Comparison of ENCODE assay signal across 8 mouse cellular contexts in genomic region chr9:83805977-83806815, GRCm38 (mm10). TPM values are rescaled to one million over a fixed set of nuclear protein-coding genes. Genes with fewer than 3 reads are reported as not detected.
DNase-seq lines count a peak whose midpoint lies in the region; ATAC-seq and TF ChIP-seq lines count a peak whose summit lies in the region.

Gene Elovl4 (minus strand): TSS chr9:83806277.

- peak within 1 kb of the TSS; percentile 57 for H3K4me2 ChIP-seq in hindbrain, embryonic 14.5 days (replicated peaks)

- WGBS in hindbrain, embryonic 14.5 days, result 2% methylated on average over 58 of the region's 71 CpGs

- no peaks in the 10 kb centered on the region for H3K9me3 ChIP-seq in hindbrain, embryonic 14.5 days (ENCODE audit: control insufficient read depth, low read length)

- no peak within 1 kb of the TSS for H3K27ac ChIP-seq in gastrocnemius, adult 2 months
- peak within 1 kb of the TSS; percentile 93 for H3K27ac ChIP-seq in hindbrain, embryonic 14.5 days

- intact Hi-C loops in gastrocnemius, adult 2 months (cut with DNase I), result no loop called here

- TF ChIP-seq CTCF in gastrocnemius, adult 2 months (IDR thresholded peaks at IDR 0.05), result no peak

- peak; percentile 53 for DNase-seq in T-cell, adult 2 months (ENCODE audit: low spot score)
- DNase-seq in cerebellum, postnatal 36 days, result peak; percentile 86 to 91
- DNase-seq in gastrocnemius, adult 2 months, result peak; percentile 62
- peak; percentile 87 for DNase-seq in hindbrain, embryonic 14.5 days (ENCODE audit: low spot score)
- peak; percentile 88 to 89 for DNase-seq in layer of hippocampus, postnatal 36 days
- peak; percentile 33 for DNase-seq in lung, postnatal 10 days
- DNase-seq in ovary, postnatal 14 days (ENCODE audit: low spot score), result peak; percentile 32
- peak; percentile 67 for DNase-seq in thymus, postnatal 4 days

- no peaks in the 10 kb centered on the region for H3K36me3 ChIP-seq in hindbrain, embryonic 14.5 days (replicated peaks; ENCODE audit: control insufficient read depth, insufficient read depth)

- H3K4me3 ChIP-seq in gastrocnemius, adult 2 months, result peak within 1 kb of the TSS; percentile 79
- peak within 1 kb of the TSS; percentile 70 for H3K4me3 ChIP-seq in hindbrain, embryonic 14.5 days (replicated peaks; ENCODE audit: low read length)

- H3K27me3 ChIP-seq in hindbrain, embryonic 14.5 days (ENCODE audit: control insufficient read depth, insufficient read depth, low read length), result no peaks in the 10 kb centered on the region

- peak within 1 kb of the TSS; percentile 89 for H3K9ac ChIP-seq in hindbrain, embryonic 14.5 days

- peak; percentile 94 for ATAC-seq in hindbrain, embryonic 14.5 days (ENCODE audit: low FRiP score)

- H3K4me1 ChIP-seq in hindbrain, embryonic 14.5 days (replicated peaks; ENCODE audit: control insufficient read depth, insufficient read depth, low read length), result peaks cover 33% of the 10 kb centered on the region

RNA-seq across cellular contexts. Expression of gene Elovl4, which starts in this region (rescaled TPM):
- total RNA-seq in gastrocnemius, adult 2 months (2021), result under 1 TPM; 0.08 to 0.25 TPM
- 112 and 142 TPM in 2 replicates for polyA plus RNA-seq in hindbrain, embryonic 14.5 days (2014; fragmentation: Nextera tagmentation; extraction: Ambion mirVana)
- 10 to 100 TPM; 62.1 to 67.0 TPM for total RNA-seq in layer of hippocampus, postnatal 36 days (2021)

Comparison
In these comparisons a context has a peak if more than half of its experiments do, and no peak if none do; other contexts are left out.
1. RNA of gene Elovl4 (total RNA-seq): 62.1 to 67.0 TPM in layer of hippocampus, postnatal 36 days; 0.08 to 0.25 TPM in gastrocnemius, adult 2 months; every median in the first group is over 10 times any median in the second.
2. Peak in DNase-seq and H3K4me3 ChIP-seq in gastrocnemius, adult 2 months; RNA of the gene not detected or under 1 TPM.
3. DNase-seq: peak in every context shown above with its lines; median percentile 88 in cerebellum, postnatal 36 days; 88 in layer of hippocampus, postnatal 36 days; 87 in hindbrain, embryonic 14.5 days; 67 in thymus, postnatal 4 days; 62 in gastrocnemius, adult 2 months; 53 in T-cell, adult 2 months; 33 in lung, postnatal 10 days; 32 in ovary, postnatal 14 days.